ENCODE assay signal across 12 mouse cellular contexts in genomic region chr10:77142328-77142727, GRCm38 (mm10). TPM values are rescaled to one million over a fixed set of nuclear protein-coding genes. Genes with fewer than 3 reads are reported as not detected.
DNase-seq lines count a peak whose midpoint lies in the region; ATAC-seq and TF ChIP-seq lines count a peak whose summit lies in the region.
"Had no signal": no experiment of that assay in that cellular context is flagged by ENCODE, and none has a peak within 500 bp of the region (broad histone marks: within the 10 kb centered on the region; RNA-seq: fewer than 3 reads in every experiment).

No protein-coding gene starts in this region.

- no peak overlapping the region for H3K9ac ChIP-seq in hindbrain, postnatal 0 days (replicated peaks; ENCODE audit: low read length)
- no peak overlapping the region for H3K9ac ChIP-seq in forebrain, embryonic 13.5 days
- H3K9ac ChIP-seq: hindbrain, embryonic 13.5 days had no signal

- DNase-seq in hindbrain, embryonic 10.5 days (ENCODE audit: low spot score), result no peak
- no peak for DNase-seq in hindbrain, postnatal 0 days (ENCODE audit: low spot score)
- DNase-seq in fat pad, adult 2 months (ENCODE audit: extremely low read depth, low read depth, low spot score), result peak; percentile 43
- peak; percentile 72 to 82 for DNase-seq in lung, adult 18-20 months
- DNase-seq in urinary bladder, adult 2 months (ENCODE audit: low spot score), result peak; percentile 41
- no peak for DNase-seq in layer of hippocampus, postnatal 36 days
- DNase-seq: left cerebral cortex, postnatal 4 days had no signal

- H3K9me3 ChIP-seq in hindbrain, embryonic 10.5 days, result no peaks in the 10 kb centered on the region
- no peaks in the 10 kb centered on the region for H3K9me3 ChIP-seq in hindbrain, postnatal 0 days (ENCODE audit: low read length)
- H3K9me3 ChIP-seq in forebrain, embryonic 13.5 days (replicated peaks), result no peaks in the 10 kb centered on the region
- H3K9me3 ChIP-seq: hindbrain, embryonic 13.5 days had no signal

- no peak overlapping the region for H3K4me3 ChIP-seq in hindbrain, embryonic 10.5 days
- no peak overlapping the region for H3K4me3 ChIP-seq in hindbrain, postnatal 0 days (ENCODE audit: low read length)
- H3K4me3 ChIP-seq in forebrain, embryonic 13.5 days, result no peak overlapping the region
- H3K4me3 ChIP-seq: hindbrain, embryonic 13.5 days; megakaryocyte, embryonic 14.5 days had no signal

- H3K36me3 ChIP-seq in hindbrain, embryonic 10.5 days, result peaks cover 24% of the 10 kb centered on the region
- no peaks in the 10 kb centered on the region for H3K36me3 ChIP-seq in hindbrain, postnatal 0 days (ENCODE audit: insufficient read depth, low read length)
- no peaks in the 10 kb centered on the region for H3K36me3 ChIP-seq in forebrain, embryonic 13.5 days (ENCODE audit: poor library complexity, severe bottlenecking)
- H3K36me3 ChIP-seq: hindbrain, embryonic 13.5 days had no signal

- H3K27me3 ChIP-seq in hindbrain, embryonic 10.5 days (ENCODE audit: insufficient read depth, poor library complexity, severe bottlenecking), result no peaks in the 10 kb centered on the region
- H3K27me3 ChIP-seq in hindbrain, postnatal 0 days (ENCODE audit: insufficient read depth, low read length), result no peaks in the 10 kb centered on the region
- no peaks in the 10 kb centered on the region for H3K27me3 ChIP-seq in forebrain, embryonic 13.5 days
- H3K27me3 ChIP-seq: hindbrain, embryonic 13.5 days; megakaryocyte, embryonic 14.5 days had no signal

- WGBS in hindbrain, embryonic 10.5 days, result 95% methylated on average over 2 of the region's 2 CpGs
- WGBS in hindbrain, postnatal 0 days, result 76% methylated on average over 2 of the region's 2 CpGs
- WGBS in forebrain, embryonic 13.5 days, result 96% methylated on average over 2 of the region's 2 CpGs

- H3K4me2 ChIP-seq in hindbrain, postnatal 0 days (ENCODE audit: low read depth, low read length), result no peak overlapping the region
- H3K4me2 ChIP-seq in forebrain, embryonic 13.5 days, result no peak overlapping the region
- H3K4me2 ChIP-seq: hindbrain, embryonic 13.5 days had no signal

- peak overlapping the region; percentile 31; the same call in 1 of the 2 replicates for H3K27ac ChIP-seq in hindbrain, embryonic 10.5 days
- no peak overlapping the region for H3K27ac ChIP-seq in hindbrain, postnatal 0 days
- no peak overlapping the region for H3K27ac ChIP-seq in forebrain, embryonic 13.5 days
- H3K27ac ChIP-seq: hindbrain, embryonic 13.5 days had no signal

- peaks cover 83% of the 10 kb centered on the region for H3K4me1 ChIP-seq in hindbrain, embryonic 10.5 days (replicated peaks)
- H3K4me1 ChIP-seq in hindbrain, postnatal 0 days (ENCODE audit: insufficient read depth, low read length), result no peaks in the 10 kb centered on the region
- H3K4me1 ChIP-seq in forebrain, embryonic 13.5 days, result peaks cover 26% of the 10 kb centered on the region

- ATAC-seq in hindbrain, postnatal 0 days, result no peak
- ATAC-seq in erythroblast, adult 5-6 weeks (replicated peaks; ENCODE audit: low FRiP score, poor library complexity, severe bottlenecking), result no peak
- ATAC-seq in forebrain, embryonic 13.5 days, result no peak

- no peak for TF ChIP-seq CTCF in hindbrain, postnatal 0 days (IDR thresholded peaks at IDR 0.05; ENCODE audit: low read depth)

RNA-seq across cellular contexts. Expression of gene Col18a1, which starts 24.0 kb away (rescaled TPM):
- 147 and 167 TPM in 2 replicates for polyA plus RNA-seq in hindbrain, embryonic 10.5 days (2016; fragmentation: Nextera tagmentation; extraction: Ambion mirVana)
- 47.5 and 57.7 TPM in 2 replicates for total RNA-seq in hindbrain, postnatal 0 days (2014; rRNA removed)
- polyA plus RNA-seq in hindbrain, postnatal 0 days (2015; fragmentation: Nextera tagmentation; extraction: Ambion mirVana), result 18.2 and 20.0 TPM in 2 replicates
- 51.8 and 65.6 TPM in 2 replicates for polyA plus RNA-seq in urinary bladder, adult 2 months (2012; rRNA removed)
- 1 to 10 TPM; 3.1 to 4.4 TPM for total RNA-seq in layer of hippocampus, postnatal 36 days (2021)
- not detected in 2 replicates for total RNA-seq in erythroblast, adult 5-6 weeks (2015; ENCODE audit: low replicate concordance)
- under 0.01 TPM in 1 of 2 replicates, not detected in the other for total RNA-seq in erythroblast, adult 5-6 weeks (2017; ENCODE audit: low replicate concordance)
- 35.5 and 38.9 TPM in 2 replicates for polyA plus RNA-seq in forebrain, embryonic 13.5 days (2015; fragmentation: Nextera tagmentation; extraction: Ambion mirVana)
- total RNA-seq: neutrophil, adult 5-6 weeks had no signal

Comparison
In these comparisons a context has a peak if more than half of its experiments do, and no peak if none do; other contexts are left out.
1. DNase-seq: peak in fat pad, adult 2 months (single experiment), lung, adult 18-20 months (2 of 2) and urinary bladder, adult 2 months (single experiment); none in hindbrain, embryonic 10.5 days (single experiment), hindbrain, postnatal 0 days (single experiment) and layer of hippocampus, postnatal 36 days (0 of 2).